ENCODE assay signal across 9 mouse cellular contexts in genomic region chr16:78637015-78637414, GRCm38 (mm10).
A peak's percentile ranks its signal among the peaks of the same experiment; 100 is the strongest.
DNase-seq lines count a peak whose midpoint lies in the region; ATAC-seq and TF ChIP-seq lines count a peak whose summit lies in the region.
"Had no signal": no experiment of that assay in that cellular context is flagged by ENCODE, and none has a peak within 500 bp of the region (broad histone marks: within the 10 kb centered on the region; RNA-seq: fewer than 3 reads in every experiment).

No protein-coding gene starts in this region.

- no peaks in the 10 kb centered on the region for H3K9me3 ChIP-seq in hindbrain, embryonic 14.5 days (ENCODE audit: control insufficient read depth, low read length)
- H3K9me3 ChIP-seq: liver, embryonic 13.5 days had no signal

- ATAC-seq in hindbrain, embryonic 14.5 days (ENCODE audit: low FRiP score) = no peak

- H3K9ac ChIP-seq in hindbrain, embryonic 14.5 days = no peak overlapping the region
- H3K9ac ChIP-seq: liver, embryonic 13.5 days had no signal

- no peak overlapping the region for H3K4me2 ChIP-seq in hindbrain, embryonic 14.5 days (replicated peaks)
- H3K4me2 ChIP-seq: liver, embryonic 13.5 days had no signal

- WGBS in hindbrain, embryonic 14.5 days = 43% methylated on average over 5 of the region's 5 CpGs

- peak; percentile 35 for DNase-seq in adrenal gland, adult 2 months
- no peak for DNase-seq in adrenal gland, postnatal 4 days (ENCODE audit: low spot score in 2 of 2)
- peak; percentile 13 to 26 for DNase-seq in layer of hippocampus, adult 2 months (ENCODE audit: low spot score in 2 of 2)
- DNase-seq in layer of hippocampus, adult 9-11 months = no peak
- DNase-seq in adrenal gland, postnatal 36 days = peak; percentile 28 to 49
- DNase-seq in hindbrain, embryonic 14.5 days (ENCODE audit: low spot score) = peak; percentile 87
- DNase-seq in mesoderm, embryonic 11.5 days (ENCODE audit: low read depth, low spot score) = peak; percentile 52
- no peak for DNase-seq in ovary, adult 18-20 months (ENCODE audit: low spot score)
- DNase-seq: liver, embryonic 13.5 days had no signal

- no peak overlapping the region for H3K27ac ChIP-seq in layer of hippocampus, adult 2 months
- no peak overlapping the region for H3K27ac ChIP-seq in hindbrain, embryonic 14.5 days
- H3K27ac ChIP-seq: liver, embryonic 13.5 days had no signal

- no peaks in the 10 kb centered on the region for H3K36me3 ChIP-seq in hindbrain, embryonic 14.5 days (replicated peaks; ENCODE audit: control insufficient read depth, insufficient read depth)
- H3K36me3 ChIP-seq: liver, embryonic 13.5 days had no signal

- peak; percentile 86 for TF ChIP-seq CTCF in layer of hippocampus, adult 2 months (conservative IDR thresholded peaks at IDR 0.05)

- H3K4me3 ChIP-seq in layer of hippocampus, adult 2 months = no peak overlapping the region
- no peak overlapping the region for H3K4me3 ChIP-seq in hindbrain, embryonic 14.5 days (replicated peaks; ENCODE audit: low read length)
- H3K4me3 ChIP-seq: liver, embryonic 13.5 days had no signal

- H3K4me1 ChIP-seq in hindbrain, embryonic 14.5 days (replicated peaks; ENCODE audit: control insufficient read depth, insufficient read depth, low read length) = no peaks in the 10 kb centered on the region
- H3K4me1 ChIP-seq: liver, embryonic 13.5 days had no signal

- H3K27me3 ChIP-seq in hindbrain, embryonic 14.5 days (ENCODE audit: control insufficient read depth, insufficient read depth, low read length) = no peaks in the 10 kb centered on the region
- H3K27me3 ChIP-seq: liver, embryonic 13.5 days had no signal

Comparison
In these comparisons a context has a peak if more than half of its experiments do, and no peak if none do; other contexts are left out.
1. DNase-seq: peak in adrenal gland, adult 2 months (single experiment), layer of hippocampus, adult 2 months (2 of 2), adrenal gland, postnatal 36 days (2 of 2), hindbrain, embryonic 14.5 days (single experiment) and mesoderm, embryonic 11.5 days (single experiment); none in adrenal gland, postnatal 4 days (0 of 2), layer of hippocampus, adult 9-11 months (single experiment) and ovary, adult 18-20 months (single experiment).